Mouse (Mus musculus): ENCODE results near the gene Cacng3. TPM values are rescaled to one million over a fixed set of nuclear protein-coding genes. Genes with fewer than 3 reads are reported as not detected.

Gene Cacng3
- polyA plus RNA-seq, 1 experiment from 2014 or later = 0.13 TPM

- 45% methylated on average over 6 of the region's 6 CpGs for whole genome bisulfite sequencing
- Histone ChIP-seq H3K4me2 (no peak overlapping the region), H3K9me3 (no peaks in the 10 kb centered on the region), H3K4me3 (no peak overlapping the region), H3K4me1 (no peaks in the 10 kb centered on the region), H3K9ac (no peak overlapping the region), H3K27ac (no peak overlapping the region), H3K27me3 (no peaks in the 10 kb centered on the region), H3K36me3 (no peaks in the 10 kb centered on the region)
- no peak for ATAC-seq (ENCODE audit: insufficient number of reproducible peaks, low FRiP score, low TSS enrichment, low read depth)
These were observed 123.5 kb downstream of the Cacng3 start for GRCm38 (mm10) chr7:122793655-122794346.

DNA sequence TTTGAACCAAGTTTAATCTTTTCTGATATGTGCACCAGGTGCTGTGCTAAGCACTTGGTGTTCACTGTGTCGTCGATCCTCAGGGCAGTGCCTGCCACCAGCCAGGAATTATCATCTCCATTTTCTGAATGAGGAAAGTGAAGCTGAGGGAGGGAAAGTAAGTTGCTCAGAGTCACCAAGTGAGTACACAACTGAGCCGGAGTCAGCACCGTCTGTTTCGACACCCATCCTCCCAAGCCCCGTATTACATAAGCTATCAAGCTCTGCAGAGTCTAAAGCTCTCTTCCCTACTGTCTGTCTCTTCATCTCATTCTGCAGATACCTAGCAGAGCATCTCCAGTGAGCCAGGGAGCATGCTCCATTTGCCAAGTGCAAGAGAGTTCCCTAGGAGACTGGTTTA, 124.8 kb downstream of the Cacng3 start:
- WGBS = 84% methylated on average over 6 of the region's 6 CpGs
- no peak overlapping the region for H3K27ac ChIP-seq
- ATAC-seq (ENCODE audit: insufficient number of reproducible peaks, low FRiP score, low TSS enrichment, low read depth) = no peak

GRCm38 (mm10) chr7:122800821-122801220, 130.5 kb downstream of the Cacng3 start:
- Histone ChIP-seq H3K27ac (no peak overlapping the region), H3K9ac (no peak overlapping the region), H3K4me2 (no peak overlapping the region), H3K9me3 (no peaks in the 10 kb centered on the region), H3K27me3 (no peaks in the 10 kb centered on the region), H3K4me1 (peaks cover 6% of the 10 kb centered on the region; the same call in 1 of the 2 replicates), H3K36me3 (no peaks in the 10 kb centered on the region), H3K4me3 (no peak overlapping the region)
- no peak for ATAC-seq (ENCODE audit: insufficient number of reproducible peaks, low FRiP score, low TSS enrichment, low read depth)
- 36% methylated on average over 2 of the region's 2 CpGs for WGBS

More for the DNA sequence above, 124.8 kb downstream of the Cacng3 start:
- Histone ChIP-seq H3K27me3 (no peaks in the 10 kb centered on the region), H3K4me1 (no peaks in the 10 kb centered on the region), H3K4me3 (no peak overlapping the region), H3K9me3 (no peaks in the 10 kb centered on the region), H3K4me2 (no peak overlapping the region), H3K9ac (no peak overlapping the region), H3K36me3 (no peaks in the 10 kb centered on the region)

GRCm38 (mm10) chr7:122803839-122804496, 133.7 kb downstream of the Cacng3 start:
- Histone ChIP-seq H3K9ac (no peak overlapping the region), H3K27me3 (no peaks in the 10 kb centered on the region), H3K27ac (no peak overlapping the region), H3K4me2 (no peak overlapping the region), H3K4me1 (peaks cover 6% of the 10 kb centered on the region; the same call in 1 of the 2 replicates), H3K4me3 (no peak overlapping the region), H3K36me3 (no peaks in the 10 kb centered on the region), H3K9me3 (no peaks in the 10 kb centered on the region)
- 48% methylated on average over 9 of the region's 9 CpGs for WGBS
- ATAC-seq (ENCODE audit: insufficient number of reproducible peaks, low FRiP score, low TSS enrichment, low read depth) = peak; percentile 40; the same call in 1 of the 2 replicates

- H3K9ac ChIP-seq = no peak overlapping the region
- H3K27me3 ChIP-seq = no peaks in the 10 kb centered on the region
- ATAC-seq (ENCODE audit: insufficient number of reproducible peaks, low FRiP score, low TSS enrichment, low read depth) = no peak
- no peak overlapping the region for H3K4me2 ChIP-seq
- H3K4me3 ChIP-seq = no peak overlapping the region
- no peak overlapping the region for H3K27ac ChIP-seq
- no peaks in the 10 kb centered on the region for H3K36me3 ChIP-seq
- peaks cover 6% of the 10 kb centered on the region; the same call in 1 of the 2 replicates for H3K4me1 ChIP-seq
- WGBS = 72% methylated on average over 5 of the region's 5 CpGs
- H3K9me3 ChIP-seq = no peaks in the 10 kb centered on the region
These were observed 136.2 kb downstream of the Cacng3 start for GRCm38 (mm10) chr7:122806531-122806930.

GRCm38 (mm10) chr7:122813724-122814123, 143.4 kb downstream of the Cacng3 start:
- Histone ChIP-seq H3K36me3 (no peaks in the 10 kb centered on the region), H3K27ac (no peak overlapping the region), H3K9ac (no peak overlapping the region), H3K4me3 (no peak overlapping the region), H3K27me3 (no peaks in the 10 kb centered on the region), H3K4me1 (no peaks in the 10 kb centered on the region), H3K4me2 (no peak overlapping the region), H3K9me3 (no peaks in the 10 kb centered on the region)
- no peak for ATAC-seq (ENCODE audit: insufficient number of reproducible peaks, low FRiP score, low TSS enrichment, low read depth)
- WGBS = 55% methylated on average over 1 of the region's 1 CpGs

GRCm38 (mm10) chr7:122817565-122817964, 147.3 kb downstream of the Cacng3 start:
- Histone ChIP-seq H3K9me3 (no peaks in the 10 kb centered on the region), H3K36me3 (no peaks in the 10 kb centered on the region), H3K4me1 (no peaks in the 10 kb centered on the region), H3K9ac (no peak overlapping the region), H3K4me2 (no peak overlapping the region), H3K27ac (no peak overlapping the region), H3K27me3 (no peaks in the 10 kb centered on the region), H3K4me3 (no peak overlapping the region)
- ATAC-seq (ENCODE audit: insufficient number of reproducible peaks, low FRiP score, low TSS enrichment, low read depth) = no peak
- 62% methylated on average over 7 of the region's 7 CpGs for WGBS
